Mouse (Mus musculus): ENCODE measurements at regions not wholly inside any gene's neighbourhood (a gene's known extent, or its start where the extent isn't known, plus 50 kb on each side); places are given as distances from the start of the nearest gene placed in this dataset.

DNA sequence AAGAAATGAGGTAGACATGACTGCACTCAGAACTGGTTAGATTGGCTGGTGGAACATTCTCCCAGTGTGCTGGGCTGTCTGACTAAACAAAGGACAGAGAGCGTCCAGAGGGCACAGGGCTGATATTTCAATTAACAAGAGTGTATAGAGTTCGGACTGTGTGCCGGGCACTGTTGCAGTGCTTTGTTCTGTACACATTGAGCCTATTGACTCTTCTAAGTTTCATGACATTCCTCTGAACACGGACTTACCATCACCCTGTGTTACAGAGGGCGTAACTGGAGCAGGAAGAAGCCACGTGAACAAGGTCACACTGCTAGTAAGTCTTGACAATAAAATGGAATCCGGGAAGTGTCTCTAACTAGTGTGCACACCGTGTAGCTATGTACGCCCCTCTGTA, 92.1 kb upstream of the Barx2 start:
- DNase-seq (ENCODE audit: low spot score), result no peak

- no peak for DNase-seq (ENCODE audit: low spot score)
Measured at GRCm38 (mm10) chr9:32006350-32006749, 93.1 kb upstream of the Barx2 start.

GRCm38 (mm10) chr9:32010953-32011770, 97.9 kb upstream of the Barx2 start:
- no peak for DNase-seq (ENCODE audit: low spot score)

GRCm38 (mm10) chr9:32016286-32016685, 99.7 kb upstream of the Arhgap32 start:
- DNase-seq (ENCODE audit: low spot score), result no peak

DNA sequence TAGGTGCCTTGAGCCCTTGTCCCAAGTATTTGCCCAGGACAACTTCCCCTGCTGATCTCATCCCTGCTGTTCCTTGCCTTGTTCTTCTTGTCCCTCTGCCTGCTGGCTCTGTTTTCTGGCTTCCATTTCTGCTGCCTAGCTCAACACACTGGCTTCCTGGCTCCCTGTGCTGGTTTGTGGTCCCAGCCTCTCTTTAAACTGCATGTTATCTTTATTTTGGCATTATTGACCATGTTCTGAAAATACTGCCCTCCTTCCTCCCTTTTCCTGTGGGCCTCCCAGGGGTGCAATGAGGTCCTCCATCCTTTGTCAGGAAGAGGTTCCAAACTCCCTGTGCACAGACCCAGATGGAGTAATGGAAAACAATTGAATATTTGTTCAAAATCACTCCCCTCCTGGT, 97.9 kb upstream of the Arhgap32 start:
- no peak for DNase-seq (ENCODE audit: low spot score)

DNA sequence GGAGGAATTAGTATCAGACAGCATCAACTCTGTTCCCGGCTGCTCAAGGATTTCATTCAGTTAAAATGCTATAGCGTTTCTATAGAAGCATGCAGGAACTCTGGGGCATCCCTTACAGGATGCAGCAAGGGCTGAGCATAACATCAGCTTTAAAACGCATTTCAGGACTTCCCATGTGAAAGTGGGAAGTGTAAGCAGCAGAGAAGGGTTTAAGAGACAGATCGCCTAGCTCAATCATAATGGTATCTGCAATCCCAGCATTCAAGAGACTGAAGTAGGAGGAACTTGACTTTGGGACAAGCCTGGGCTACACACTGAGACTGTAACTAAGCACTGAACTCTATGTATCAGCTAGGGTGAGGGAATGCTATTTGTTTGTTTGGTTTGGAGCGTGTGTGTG, 96.2 kb upstream of the Arhgap32 start:
- DNase-seq (ENCODE audit: low spot score), result no peak

- DNase-seq (ENCODE audit: low spot score), result no peak
Measured at GRCm38 (mm10) chr9:32020942-32021731, 94.8 kb upstream of the Arhgap32 start.

- DNase-seq (ENCODE audit: low spot score), result no peak
Measured at GRCm38 (mm10) chr9:32021755-32022154, 94.2 kb upstream of the Arhgap32 start.

DNA sequence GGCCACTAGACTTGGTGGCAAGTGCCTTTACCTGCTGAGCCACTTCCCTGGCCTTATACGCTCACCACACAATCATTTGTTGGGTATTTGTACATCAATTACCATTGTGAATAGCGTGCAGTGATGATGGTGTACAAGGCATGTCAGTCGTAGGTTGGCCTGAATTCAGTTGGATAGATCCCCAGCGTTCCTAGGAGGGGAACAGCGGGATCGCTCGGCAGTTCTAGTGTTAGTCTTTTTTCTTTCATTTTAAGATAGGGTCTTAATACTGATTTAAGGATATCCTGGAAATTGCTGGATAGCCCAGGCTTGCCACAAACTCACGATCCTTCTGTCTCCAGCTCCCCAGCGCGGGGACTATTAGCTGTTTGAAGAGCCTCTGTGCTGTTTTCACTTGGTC, 92.9 kb upstream of the Arhgap32 start:
- no peak for DNase-seq (ENCODE audit: low spot score)

DNA sequence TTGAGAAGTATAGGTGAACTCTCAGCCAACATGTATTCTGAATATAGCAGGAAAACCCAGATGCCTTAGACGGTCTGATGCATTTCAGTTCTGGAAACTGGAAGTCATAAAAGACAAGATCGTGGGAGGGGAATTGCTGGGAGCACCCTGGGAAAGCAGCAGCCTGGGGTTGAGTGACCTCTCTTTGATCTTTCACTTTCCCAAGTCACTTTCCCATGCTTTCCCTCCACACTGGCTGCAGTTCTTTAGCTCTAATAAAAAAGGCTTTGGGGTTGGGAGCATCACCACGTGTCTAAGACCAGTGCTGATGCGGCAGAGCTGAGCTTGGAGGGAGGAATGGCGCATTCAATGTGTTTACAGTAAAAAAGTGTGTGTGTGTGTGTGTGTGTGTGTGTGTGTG, 91.2 kb upstream of the Arhgap32 start:
- no peak for DNase-seq (ENCODE audit: low spot score)

- peak; percentile 28 for DNase-seq (ENCODE audit: low spot score)
Measured at GRCm38 (mm10) chr9:32027962-32028361, 88.0 kb upstream of the Arhgap32 start.

DNA sequence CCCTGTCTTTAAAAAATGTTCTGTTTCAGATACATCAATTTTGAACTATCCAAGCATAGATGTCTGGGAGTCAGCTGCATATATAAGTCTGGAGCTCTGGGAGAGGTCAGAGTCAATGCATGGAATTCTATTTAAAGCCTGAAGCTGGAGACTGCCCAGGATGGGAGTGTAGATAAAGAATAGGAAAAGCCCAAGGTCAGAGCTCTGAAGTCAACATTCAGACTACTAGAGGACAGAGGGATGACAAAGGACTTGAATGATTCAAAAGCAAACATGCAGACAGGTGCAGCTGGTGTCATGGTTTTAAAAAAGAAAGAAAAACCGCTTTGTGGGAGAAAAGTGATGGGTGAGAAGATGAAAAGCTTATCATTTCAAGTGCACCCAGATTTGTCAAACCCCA, 86.9 kb upstream of the Arhgap32 start:
- DNase-seq (ENCODE audit: low spot score), result no peak

GRCm38 (mm10) chr9:32029786-32030185, 86.2 kb upstream of the Arhgap32 start:
- no peak for DNase-seq (ENCODE audit: low spot score)

DNA sequence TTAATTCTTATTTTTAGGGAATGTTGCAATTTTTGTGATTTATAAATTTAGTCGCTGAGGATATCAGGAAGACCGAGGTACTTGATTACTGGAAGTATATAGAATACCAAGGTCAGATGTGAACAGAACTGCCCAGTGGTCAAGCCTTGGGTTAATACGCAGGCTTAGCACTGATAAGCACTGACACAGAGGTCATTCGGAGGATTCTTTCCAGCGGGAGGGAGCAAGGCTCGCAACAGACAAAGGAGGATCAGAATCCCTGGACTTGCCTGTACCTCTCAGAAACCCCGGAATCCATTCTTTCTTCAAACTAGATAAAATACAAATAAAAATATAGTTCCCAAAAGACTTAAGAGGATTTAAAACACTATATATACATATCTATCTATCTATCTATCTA, 85.7 kb upstream of the Arhgap32 start:
- no peak for DNase-seq (ENCODE audit: low spot score)

DNA sequence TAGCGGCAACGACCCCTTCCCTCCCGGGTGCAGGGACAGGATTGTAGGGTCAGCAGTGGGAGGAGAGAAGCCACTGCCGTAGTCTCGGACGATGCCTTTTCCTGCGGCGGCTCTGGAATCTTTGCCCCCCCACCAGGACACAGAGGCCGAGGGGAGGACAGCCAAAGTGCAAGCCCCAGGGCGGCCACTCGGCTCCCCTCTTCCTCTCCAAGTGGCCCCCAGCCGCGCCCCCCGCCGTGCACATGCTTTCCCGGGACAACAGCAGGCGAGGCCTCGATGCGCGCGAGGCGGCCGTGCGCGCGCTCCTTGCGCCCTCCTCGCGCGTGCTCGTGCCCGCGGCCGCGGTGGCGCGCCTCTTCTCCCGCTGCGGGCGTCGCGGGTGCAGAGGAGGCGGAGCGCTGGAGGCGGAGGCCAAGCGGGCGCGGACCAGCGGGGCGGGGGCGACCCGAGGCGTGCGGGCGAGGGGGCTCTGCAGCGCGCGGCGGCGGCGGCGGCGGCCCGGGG, 83.9 kb upstream of the Arhgap32 start:
- peak; percentile 73 for DNase-seq (ENCODE audit: low spot score)

GRCm38 (mm10) chr9:32032521-32033185, 83.3 kb upstream of the Arhgap32 start:
- no peak for DNase-seq (ENCODE audit: low spot score)

- no peak for DNase-seq (ENCODE audit: low spot score)
Measured at GRCm38 (mm10) chr9:32033937-32034336, 82.0 kb upstream of the Arhgap32 start.

- DNase-seq (ENCODE audit: low spot score), result no peak
Measured at GRCm38 (mm10) chr9:32039999-32040398, 75.9 kb upstream of the Arhgap32 start.

DNA sequence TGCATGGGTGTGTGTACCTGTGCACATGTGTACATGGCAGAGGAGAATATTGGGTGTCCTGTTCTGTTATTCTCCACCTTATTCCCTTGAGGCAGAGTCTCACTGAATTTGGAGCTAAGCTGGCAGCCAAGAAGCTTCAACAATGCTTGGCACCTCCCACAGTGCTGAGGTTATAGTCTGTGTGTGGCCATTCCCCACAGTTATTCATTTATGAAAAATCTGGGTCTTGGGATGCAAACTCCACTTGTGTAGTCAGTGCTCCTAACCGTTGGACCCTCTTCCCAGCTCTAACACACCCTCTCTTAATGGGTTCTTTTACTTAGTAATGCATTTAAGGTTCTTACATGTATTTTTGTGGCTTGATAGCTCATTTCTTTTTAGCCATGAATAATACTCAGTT, 72.6 kb upstream of the Arhgap32 start:
- no peak for DNase-seq (ENCODE audit: low spot score)

DNA sequence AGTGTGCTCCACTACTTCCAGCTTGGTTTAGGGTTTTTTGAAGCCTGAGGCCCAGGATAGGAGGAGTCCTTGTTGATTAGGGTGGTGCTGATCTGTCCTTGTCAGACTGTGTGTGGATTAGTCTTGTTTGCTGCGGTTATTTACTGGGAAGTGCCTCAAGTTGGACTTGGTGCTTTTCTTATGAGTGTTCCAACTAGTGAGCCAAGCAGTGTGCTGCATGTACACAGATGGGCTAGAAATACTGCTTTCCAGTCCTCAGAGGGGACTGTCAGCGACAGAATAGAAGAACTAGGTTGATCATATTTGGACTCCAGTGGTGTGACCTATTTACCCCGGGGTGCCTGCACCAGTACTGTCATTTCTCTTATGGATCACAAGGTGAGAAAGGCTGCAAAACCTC, 69.1 kb upstream of the Arhgap32 start:
- no peak for DNase-seq (ENCODE audit: low spot score)

GRCm38 (mm10) chr9:32048941-32049340, 67.0 kb upstream of the Arhgap32 start:
- no peak for DNase-seq (ENCODE audit: low spot score)

DNA sequence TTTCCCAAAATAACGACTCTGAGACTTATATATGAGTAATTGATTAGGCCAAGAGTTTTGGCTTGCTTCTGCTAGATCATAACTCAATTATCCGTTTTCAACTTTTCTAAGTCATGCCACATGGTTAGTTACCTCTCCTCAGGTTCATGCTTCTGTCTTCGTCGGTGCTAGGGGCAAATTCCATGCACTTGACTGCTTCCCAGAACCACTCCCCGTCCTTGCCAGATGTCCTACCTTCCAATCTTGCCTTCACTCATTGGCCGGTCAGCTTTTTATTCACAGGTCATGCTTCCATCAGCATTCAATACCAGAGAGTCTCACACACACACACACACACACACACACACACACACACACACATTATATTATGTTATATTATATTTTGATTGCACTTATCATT, 66.4 kb upstream of the Arhgap32 start:
- DNase-seq (ENCODE audit: low spot score), result no peak

All from ovary, adult 18-20 months (tissue).